Comparison of ENCODE assay signal across 8 mouse cellular contexts in genomic region chr12:72084261-72085023, GRCm38 (mm10). TPM values are rescaled to one million over a fixed set of nuclear protein-coding genes. Genes with fewer than 3 reads are reported as not detected.
DNase-seq lines count a peak whose midpoint lies in the region; ATAC-seq and TF ChIP-seq lines count a peak whose summit lies in the region.

No protein-coding gene starts in this region.

- no peaks in the 10 kb centered on the region for H3K9me3 ChIP-seq in neural tube, embryonic 11.5 days (ENCODE audit: control insufficient read depth, low read length)
- no peaks in the 10 kb centered on the region for H3K9me3 ChIP-seq in heart, embryonic 16.5 days (replicated peaks; ENCODE audit: control insufficient read depth, low read length)
- H3K9me3 ChIP-seq in midbrain, embryonic 12.5 days, result no peaks in the 10 kb centered on the region

- ATAC-seq in neural tube, embryonic 11.5 days (ENCODE audit: insufficient read depth, low FRiP score, low TSS enrichment), result 0 out of 2 replicates have a peak, but pooled peaks have one; percentile 0
- peak; percentile 0; the same call in 1 of the 2 replicates for ATAC-seq in heart, embryonic 16.5 days (replicated peaks; ENCODE audit: extremely low read depth, insufficient read depth, low FRiP score)
- ATAC-seq in midbrain, embryonic 12.5 days (ENCODE audit: low FRiP score, low read depth), result peak; percentile 21
- ATAC-seq in activated CD4-positive, CD25-positive, alpha-beta regulatory T cell, adult 4 months, result no peak

- peak overlapping the region; percentile 79 for H3K4me2 ChIP-seq in neural tube, embryonic 11.5 days (ENCODE audit: low read depth)
- peak overlapping the region; percentile 94 for H3K4me2 ChIP-seq in heart, embryonic 16.5 days (ENCODE audit: low read depth, low read length)
- peak overlapping the region; percentile 83 for H3K4me2 ChIP-seq in midbrain, embryonic 12.5 days (replicated peaks)

- peak overlapping the region; percentile 86 for H3K27ac ChIP-seq in neural tube, embryonic 11.5 days (ENCODE audit: low read depth, low read length)
- peak overlapping the region; percentile 20; the same call in 1 of the 2 replicates for H3K27ac ChIP-seq in bone marrow, adult 2 months (ENCODE audit: control insufficient read depth, insufficient read depth, low read depth, low read length, poor library complexity)
- H3K27ac ChIP-seq in heart, embryonic 16.5 days (ENCODE audit: low read length), result peak overlapping the region; percentile 79
- peak overlapping the region; percentile 98 for H3K27ac ChIP-seq in midbrain, embryonic 12.5 days (replicated peaks)

- 4% methylated on average over 46 of the region's 46 CpGs for WGBS in neural tube, embryonic 11.5 days
- WGBS in bone marrow, adult 2 months, result 18% methylated on average over 46 of the region's 46 CpGs
- 5% methylated on average over 46 of the region's 46 CpGs for WGBS in heart, embryonic 16.5 days
- WGBS in midbrain, embryonic 12.5 days, result 3% methylated on average over 46 of the region's 46 CpGs

- H3K4me1 ChIP-seq in neural tube, embryonic 11.5 days (ENCODE audit: control insufficient read depth, insufficient read depth, low read length), result peaks cover 3% of the 10 kb centered on the region; the same call in 1 of the 2 replicates
- H3K4me1 ChIP-seq in bone marrow, adult 2 months (ENCODE audit: control insufficient read depth, insufficient read depth, low read length), result no peaks in the 10 kb centered on the region; the same call in 1 of the 2 replicates
- peaks cover 13% of the 10 kb centered on the region for H3K4me1 ChIP-seq in heart, embryonic 16.5 days (ENCODE audit: control insufficient read depth, insufficient read depth, low read length)
- H3K4me1 ChIP-seq in midbrain, embryonic 12.5 days, result peaks cover 32% of the 10 kb centered on the region

- peak overlapping the region; percentile 69 for H3K4me3 ChIP-seq in neural tube, embryonic 11.5 days (ENCODE audit: low read depth, low read length)
- peak overlapping the region; percentile 77 for H3K4me3 ChIP-seq in bone marrow, adult 2 months (replicated peaks; ENCODE audit: control insufficient read depth, low read depth, low read length)
- peak overlapping the region; percentile 75 for H3K4me3 ChIP-seq in heart, embryonic 16.5 days (ENCODE audit: low read length)
- H3K4me3 ChIP-seq in midbrain, embryonic 12.5 days, result peak overlapping the region; percentile 69

- H3K36me3 ChIP-seq in neural tube, embryonic 11.5 days (ENCODE audit: control insufficient read depth, insufficient read depth, low read length), result no peaks in the 10 kb centered on the region
- H3K36me3 ChIP-seq in heart, embryonic 16.5 days (ENCODE audit: control insufficient read depth, insufficient read depth), result no peaks in the 10 kb centered on the region
- H3K36me3 ChIP-seq in midbrain, embryonic 12.5 days, result no peaks in the 10 kb centered on the region

- H3K9ac ChIP-seq in neural tube, embryonic 11.5 days (ENCODE audit: low read length), result peak overlapping the region; percentile 79
- H3K9ac ChIP-seq in heart, embryonic 16.5 days (ENCODE audit: low read length), result peak overlapping the region; percentile 84
- peak overlapping the region; percentile 76 for H3K9ac ChIP-seq in midbrain, embryonic 12.5 days (replicated peaks)

- DNase-seq in neural tube, embryonic 11.5 days (ENCODE audit: low spot score), result peak; percentile 53
- no peak for DNase-seq in neural tube, embryonic 10.5 days (ENCODE audit: extremely low spot score, low spot score)
- DNase-seq in kidney, postnatal 25 days, result peak; percentile 84 to 94
- no peak for DNase-seq in right cerebral cortex, postnatal 14 days

- H3K27me3 ChIP-seq in neural tube, embryonic 11.5 days (ENCODE audit: control insufficient read depth, insufficient read depth, low read length), result no peaks in the 10 kb centered on the region
- no peaks in the 10 kb centered on the region for H3K27me3 ChIP-seq in heart, embryonic 16.5 days (ENCODE audit: control insufficient read depth, insufficient read depth, low read length)
- no peaks in the 10 kb centered on the region for H3K27me3 ChIP-seq in midbrain, embryonic 12.5 days

- TF ChIP-seq CTCF in bone marrow, adult 2 months (IDR thresholded peaks at IDR 0.05; ENCODE audit: control insufficient read depth, insufficient read depth, low read length), result no peak

- no peak for TF ChIP-seq POLR2A in bone marrow, adult 2 months (IDR thresholded peaks at IDR 0.05; ENCODE audit: borderline replicate concordance, control insufficient read depth, low read depth, low read length)

RNA-seq across cellular contexts. Expression of gene L3hypdh, which starts 0.8 kb away (rescaled TPM):
- polyA plus RNA-seq in neural tube, embryonic 11.5 days (2014; fragmentation: Nextera tagmentation; extraction: Ambion mirVana), result 8.2 and 9.9 TPM in 2 replicates
- polyA plus RNA-seq in bone marrow, adult 2 months (2011; ENCODE audit: insufficient read depth, insufficient read length, low replicate concordance, missing spikeins), result 0.50 and 1.6 TPM in 2 replicates
- polyA plus RNA-seq in heart, embryonic 16.5 days (2015; fragmentation: Nextera tagmentation; extraction: Ambion mirVana), result 19.6 and 21.4 TPM in 2 replicates
- 8.5 and 10.2 TPM in 2 replicates for polyA plus RNA-seq in midbrain, embryonic 12.5 days (2016; fragmentation: Nextera tagmentation; extraction: Ambion mirVana)
- polyA plus RNA-seq in activated CD4-positive, CD25-positive, alpha-beta regulatory T cell, adult 4 months (2017; shearing (Covaris generic)), result under 1 TPM; 0.25 to 0.40 TPM

RNA-seq across cellular contexts. Expression of gene Jkamp, which starts 0.9 kb away (rescaled TPM):
- 68.5 and 71.4 TPM in 2 replicates for polyA plus RNA-seq in neural tube, embryonic 11.5 days (2014; fragmentation: Nextera tagmentation; extraction: Ambion mirVana)
- polyA plus RNA-seq in bone marrow, adult 2 months (2011; ENCODE audit: insufficient read depth, insufficient read length, low replicate concordance, missing spikeins), result 9.1 and 12.3 TPM in 2 replicates
- polyA plus RNA-seq in heart, embryonic 16.5 days (2015; fragmentation: Nextera tagmentation; extraction: Ambion mirVana), result 75.3 and 77.9 TPM in 2 replicates
- 98.1 and 99.3 TPM in 2 replicates for polyA plus RNA-seq in midbrain, embryonic 12.5 days (2016; fragmentation: Nextera tagmentation; extraction: Ambion mirVana)
- polyA plus RNA-seq in activated CD4-positive, CD25-positive, alpha-beta regulatory T cell, adult 4 months (2017; shearing (Covaris generic)), result 10 to 100 TPM; 31.8 to 32.2 TPM

RNA-seq across cellular contexts. Expression of gene Gpr135, which starts 13.5 kb away (rescaled TPM):
- 0.92 and 0.99 TPM in 2 replicates for polyA plus RNA-seq in neural tube, embryonic 11.5 days (2014; fragmentation: Nextera tagmentation; extraction: Ambion mirVana)
- polyA plus RNA-seq in bone marrow, adult 2 months (2011; ENCODE audit: insufficient read depth, insufficient read length, low replicate concordance, missing spikeins), result 0.50 TPM in 1 of 2 replicates, not detected in the other
- 0.42 and 0.53 TPM in 2 replicates for polyA plus RNA-seq in heart, embryonic 16.5 days (2015; fragmentation: Nextera tagmentation; extraction: Ambion mirVana)
- polyA plus RNA-seq in midbrain, embryonic 12.5 days (2016; fragmentation: Nextera tagmentation; extraction: Ambion mirVana), result 1.7 and 2.3 TPM in 2 replicates
- polyA plus RNA-seq in activated CD4-positive, CD25-positive, alpha-beta regulatory T cell, adult 4 months (2017; shearing (Covaris generic)), result not detected

Comparison
In these comparisons a context has a peak if more than half of its experiments do, and no peak if none do; other contexts are left out.
1. DNase-seq: peak in neural tube, embryonic 11.5 days (single experiment) and kidney, postnatal 25 days (2 of 2); none in neural tube, embryonic 10.5 days (single experiment) and right cerebral cortex, postnatal 14 days (single experiment).
2. H3K27ac ChIP-seq: peak in every context shown above with its lines; median percentile 98 in midbrain, embryonic 12.5 days; 86 in neural tube, embryonic 11.5 days; 79 in heart, embryonic 16.5 days; 20 in bone marrow, adult 2 months.
3. Peak in every context shown above with its lines, with median percentiles within 50 percentile points of each other: H3K4me2 ChIP-seq, H3K4me3 ChIP-seq and H3K9ac ChIP-seq.